Mouse (Mus musculus) v-Abl transformed pro-B cells (cell line): ENCODE results near the gene Plekha6.
"Not testable (repeated sequence)": the region's sequence is repeated elsewhere in the genome, so short reads cannot be mapped to it uniquely, and the experiment has no call there.

ENCODE experiments used
- in situ Hi-C, 2 experiments: fragments of 400-800 bp; cut with MboI; formaldehyde crosslinking; loops; one replicate each; pipeline ENCODE4 v1.15.1; 2025; ENCODE audit not compliant: unreplicated experiment in 2 of 2

Gene Plekha6

DNA sequence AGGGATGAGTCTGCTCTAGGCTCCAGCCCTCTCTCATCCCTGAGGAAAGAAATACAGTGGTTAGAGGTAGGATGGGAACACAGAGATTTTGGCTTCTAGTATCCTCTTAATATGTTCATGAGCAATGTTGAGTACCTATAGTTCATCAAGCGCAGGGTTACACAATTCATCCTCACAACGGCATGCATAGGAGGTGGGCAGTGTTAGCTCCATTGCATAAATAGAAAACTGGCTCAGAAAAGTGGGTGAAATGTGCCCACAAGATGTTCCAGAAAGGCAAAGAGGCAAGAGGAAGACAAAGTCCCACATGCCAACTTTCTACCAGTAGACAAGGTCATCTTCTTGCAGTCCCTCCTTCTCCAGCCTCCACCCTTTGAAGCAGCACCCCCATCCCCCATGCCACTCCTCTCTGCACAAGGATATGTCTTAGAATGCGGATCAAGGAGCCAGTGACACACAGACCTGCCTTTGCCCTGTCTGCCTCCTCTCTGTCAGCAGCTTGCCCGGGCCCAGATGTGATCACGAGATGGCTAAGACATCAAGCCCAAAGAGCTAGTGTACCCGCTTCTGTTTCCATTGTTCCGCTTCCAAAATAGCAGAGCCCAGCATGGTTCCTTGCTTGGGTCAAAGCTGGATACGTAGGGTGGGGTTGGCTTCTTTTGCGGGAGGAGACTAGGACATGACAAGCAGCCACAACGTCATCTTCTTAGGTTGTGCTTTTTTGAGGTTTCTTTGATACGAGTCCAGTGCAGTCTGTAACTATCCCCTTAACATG, 168.8 kb downstream of the Plekha6 start:
- in situ Hi-C loops, result no loop called here

GRCm38 (mm10) chr1:133333937-133334336, 169.9 kb downstream of the Plekha6 start:
- in situ Hi-C loops, result no loop called here

DNA sequence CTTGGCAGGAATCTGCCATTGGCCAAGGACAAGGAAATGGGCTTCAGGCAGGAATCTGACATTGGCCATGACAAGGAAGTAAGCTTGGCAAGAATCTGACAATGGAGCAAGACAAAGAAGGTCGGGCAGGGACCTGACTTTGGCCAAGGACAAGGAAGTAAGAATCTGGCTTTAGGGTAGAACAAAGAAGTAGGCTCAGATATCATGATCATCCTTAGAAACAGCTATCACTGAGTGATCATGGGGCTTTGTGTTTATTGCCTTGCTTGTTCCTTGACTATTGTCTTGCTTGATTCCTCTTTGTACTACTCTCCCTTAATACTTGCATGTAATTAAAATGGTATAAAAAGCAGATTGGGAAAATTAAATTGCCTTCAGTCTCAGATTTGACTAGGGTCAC, 176.4 kb downstream of the Plekha6 start:
- in situ Hi-C loops, result not testable (repeated sequence)

DNA sequence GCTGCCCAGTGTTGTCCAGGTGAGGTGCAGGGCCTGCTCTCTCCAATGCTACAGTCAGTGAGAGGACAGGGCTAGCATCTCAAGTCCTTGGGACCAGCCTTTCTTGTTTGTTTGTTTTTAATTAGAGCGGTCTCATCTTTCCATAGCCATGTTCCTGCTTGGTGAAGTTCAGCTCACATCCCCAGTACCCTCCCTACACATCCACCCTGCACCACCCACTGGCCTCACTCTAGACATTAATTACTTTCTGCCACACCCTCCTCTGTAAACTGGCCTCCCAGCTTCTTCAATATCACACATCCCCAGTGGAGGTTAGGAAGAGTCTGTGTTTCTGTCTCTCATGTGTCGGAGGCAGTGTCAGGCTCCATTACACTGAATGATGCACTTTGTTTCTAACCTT, 180.3 kb downstream of the Plekha6 start:
- in situ Hi-C loops, result no loop called here

GRCm38 (mm10) chr1:133346531-133346930, 182.5 kb downstream of the Plekha6 start:
- in situ Hi-C loops, result no loop called here

- in situ Hi-C loops, result no loop called here
Observed at GRCm38 (mm10) chr1:133347226-133347625, 183.2 kb downstream of the Plekha6 start.

GRCm38 (mm10) chr1:133347693-133348520, 183.9 kb downstream of the Plekha6 start:
- in situ Hi-C loops, result no loop called here

DNA sequence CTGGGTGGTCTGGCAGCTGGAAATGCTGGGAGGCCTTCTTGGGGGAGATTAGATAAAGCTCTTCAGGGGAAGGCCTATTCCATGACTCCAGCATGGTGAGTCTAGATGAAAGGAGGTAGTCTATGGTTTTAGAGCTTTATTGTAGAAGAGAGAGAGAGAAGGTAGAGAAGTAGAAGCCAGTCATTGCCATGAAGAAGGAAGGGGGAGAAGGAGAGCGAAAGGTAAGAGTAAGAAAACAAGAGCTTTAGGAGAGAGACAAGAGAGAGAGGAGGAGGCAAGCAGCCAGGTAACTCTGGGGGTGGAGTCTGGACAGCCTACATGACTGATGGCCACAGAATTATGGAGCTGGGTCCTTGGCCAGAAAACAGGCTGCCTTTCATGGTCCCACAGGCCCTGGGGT, 186.2 kb downstream of the Plekha6 start, which contains the start of gene Ren1:
TSS of gene Ren1 (plus strand) at position 301 of the 400 bp plus-strand sequence.
- in situ Hi-C loops, result loop anchor here (5.0 to 10.0 kb wide), 2 partner anchors 33 to 315 kb away; partner anchors contain the start of gene Mdm4 (in 2 of the 2)

DNA sequence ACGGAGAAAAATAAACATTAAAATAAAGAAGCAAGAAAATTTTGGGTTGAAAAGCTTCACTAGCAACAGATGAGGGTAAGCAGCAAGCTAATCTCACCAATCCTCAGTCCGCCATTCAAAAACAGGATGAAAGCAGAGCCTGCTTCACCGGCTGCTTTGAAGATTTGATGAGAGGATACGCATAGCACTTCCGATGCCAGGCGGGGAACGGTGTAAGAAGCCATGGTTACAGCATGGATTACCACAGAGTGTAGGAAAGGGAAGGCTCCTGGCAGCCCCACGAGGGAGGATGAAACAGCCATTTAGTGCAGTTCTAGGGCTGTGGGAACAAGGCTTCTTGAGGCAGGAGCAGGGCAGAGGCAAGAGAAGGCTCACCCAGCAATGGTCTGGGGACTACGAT, 187.8 kb downstream of the Plekha6 start:
- in situ Hi-C loops, result loop anchor here (5.0 to 10.0 kb wide), 2 partner anchors 34 to 317 kb away; partner anchors contain the start of gene Mdm4 (in 2 of the 2)
